Mouse (Mus musculus) G1E (cell line): ENCODE data around the gene Trmt11.

Experiments
- CTCF ChIP-seq: IDR thresholded peaks from 2 replicates; pipeline ENCODE4 v1.5.1; 2012; ENCODE audit warnings: low read depth, low read length, inconsistent platforms, mixed read lengths
- POLR2AphosphoS5 ChIP-seq: IDR thresholded peaks from 2 replicates; pipeline ENCODE4 v1.6.1; 2012; ENCODE audit warnings: low read depth, low read length, inconsistent platforms; ENCODE audit not compliant: insufficient replicate concordance

DNA sequence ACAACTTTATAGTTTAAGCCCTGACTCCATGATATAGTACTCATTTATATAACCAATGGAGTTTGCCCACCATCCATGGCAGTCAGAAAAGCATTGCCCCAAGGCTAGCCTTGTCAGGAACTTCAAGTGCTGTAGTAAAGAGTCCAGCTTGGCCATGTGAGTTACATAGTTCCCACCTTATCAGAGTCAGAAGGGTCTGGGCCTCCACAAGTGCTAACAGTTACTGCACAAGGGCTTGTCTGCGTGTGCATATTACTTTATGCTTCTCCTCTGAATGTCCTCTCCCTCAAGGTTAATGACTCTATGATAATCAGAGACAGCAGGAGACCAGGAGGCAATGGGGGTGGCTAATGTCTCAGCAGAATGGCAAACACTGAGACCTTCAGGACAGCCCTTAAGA lies 73.4 kb downstream of the Trmt11 start:
- TF ChIP-seq CTCF (no peak), POLR2AphosphoS5 (no peak)
